7 mouse cellular contexts compared by ENCODE assay signal in genomic region chr10:95501033-95501432, GRCm38 (mm10). TPM values are rescaled to one million over a fixed set of nuclear protein-coding genes. Genes with fewer than 3 reads are reported as not detected.
DNase-seq lines count a peak whose midpoint lies in the region; ATAC-seq and TF ChIP-seq lines count a peak whose summit lies in the region.

No protein-coding gene starts in this region.

- no peak for DNase-seq in spleen, adult 2 months (ENCODE audit: low read depth in 1 of 2, low spot score in 2 of 2)
- no peak for DNase-seq in spleen, postnatal 4 days (ENCODE audit: low spot score in 2 of 2)
- no peak for DNase-seq in right cerebral cortex, postnatal 10 days (ENCODE audit: low spot score in 2 of 2)
- DNase-seq in adrenal gland, adult 8-10 months, result no peak
- DNase-seq in gastrocnemius, postnatal 36 days, result no peak

- no peaks in the 10 kb centered on the region for H3K27me3 ChIP-seq in spleen, adult 2 months (ENCODE audit: control insufficient read depth, insufficient read depth, low read length)
- no peaks in the 10 kb centered on the region for H3K27me3 ChIP-seq in embryonic facial prominence, embryonic 15.5 days
- H3K27me3 ChIP-seq in limb, embryonic 15.5 days, result no peaks in the 10 kb centered on the region

- ATAC-seq in embryonic facial prominence, embryonic 15.5 days (ENCODE audit: insufficient number of reproducible peaks, low FRiP score, low TSS enrichment, low read depth), result no peak
- ATAC-seq in limb, embryonic 15.5 days (ENCODE audit: insufficient number of reproducible peaks, low FRiP score, low TSS enrichment, low read depth), result no peak

- TF ChIP-seq CTCF in spleen, adult 2 months (IDR thresholded peaks at IDR 0.05; ENCODE audit: extremely low read depth, insufficient read depth, insufficient read length, insufficient replicate concordance), result no peak

- H3K27ac ChIP-seq in spleen, adult 2 months (ENCODE audit: insufficient read depth, low read length), result peak overlapping the region; percentile 85; the same call in 1 of the 2 replicates
- H3K27ac ChIP-seq in embryonic facial prominence, embryonic 15.5 days (replicated peaks), result peak overlapping the region; percentile 89
- peak overlapping the region; percentile 88 for H3K27ac ChIP-seq in limb, embryonic 15.5 days

- H3K9me3 ChIP-seq in embryonic facial prominence, embryonic 15.5 days (replicated peaks), result no peaks in the 10 kb centered on the region
- no peaks in the 10 kb centered on the region for H3K9me3 ChIP-seq in limb, embryonic 15.5 days

- H3K9ac ChIP-seq in embryonic facial prominence, embryonic 15.5 days, result peak overlapping the region; percentile 72
- H3K9ac ChIP-seq in limb, embryonic 15.5 days, result peak overlapping the region; percentile 56

- WGBS in spleen, adult 2 months, result under 1% methylated on average over 7 of the region's 7 CpGs
- 2% methylated on average over 7 of the region's 7 CpGs for WGBS in embryonic facial prominence, embryonic 15.5 days
- WGBS in limb, embryonic 15.5 days, result under 1% methylated on average over 7 of the region's 7 CpGs

- TF ChIP-seq POLR2A in spleen, adult 2 months (IDR thresholded peaks at IDR 0.05; ENCODE audit: low read depth, low read length), result no peak

- peak overlapping the region; percentile 96 for H3K4me3 ChIP-seq in spleen, adult 2 months (ENCODE audit: extremely low read depth, insufficient read depth, insufficient read length)
- peak overlapping the region; percentile 91 for H3K4me3 ChIP-seq in embryonic facial prominence, embryonic 15.5 days (replicated peaks)
- H3K4me3 ChIP-seq in limb, embryonic 15.5 days, result peak overlapping the region; percentile 59

- intact Hi-C loops in gastrocnemius, postnatal 36 days (cut with DNase I), result no loop called here

- H3K4me1 ChIP-seq in spleen, adult 2 months (ENCODE audit: control insufficient read depth, insufficient read depth, insufficient read length), result peaks cover 2% of the 10 kb centered on the region; the same call in 1 of the 2 replicates
- peaks cover 6% of the 10 kb centered on the region for H3K4me1 ChIP-seq in embryonic facial prominence, embryonic 15.5 days
- peaks cover 11% of the 10 kb centered on the region for H3K4me1 ChIP-seq in limb, embryonic 15.5 days

- peak overlapping the region; percentile 56 for H3K4me2 ChIP-seq in embryonic facial prominence, embryonic 15.5 days (replicated peaks)
- H3K4me2 ChIP-seq in limb, embryonic 15.5 days, result peak overlapping the region; percentile 55

- H3K36me3 ChIP-seq in spleen, adult 2 months (ENCODE audit: control insufficient read depth, insufficient read depth, low read length), result no peaks in the 10 kb centered on the region; the same call in 1 of the 2 replicates
- H3K36me3 ChIP-seq in embryonic facial prominence, embryonic 15.5 days, result peaks cover 15% of the 10 kb centered on the region
- H3K36me3 ChIP-seq in limb, embryonic 15.5 days, result peaks cover 14% of the 10 kb centered on the region

RNA-seq across cellular contexts. Expression of gene Mrpl42, which starts 0.7 kb away (rescaled TPM):
- 27.3 and 27.8 TPM in 2 replicates for polyA plus RNA-seq in spleen, adult 2 months (2012; rRNA removed)
- 258 and 260 TPM in 2 replicates for polyA plus RNA-seq in embryonic facial prominence, embryonic 15.5 days (2015; fragmentation: Nextera tagmentation; extraction: Ambion mirVana)
- 275 and 277 TPM in 2 replicates for polyA plus RNA-seq in limb, embryonic 15.5 days (2015; fragmentation: Nextera tagmentation; extraction: Ambion mirVana)
- total RNA-seq in adrenal gland, adult 8-10 months (2022), result 10 to 100 TPM; 80.4 to 93.6 (median 88.5) TPM
- 100 to 1,000 TPM; 298 to 322 TPM for total RNA-seq in gastrocnemius, postnatal 36 days (2021)

RNA-seq across cellular contexts. Expression of gene Ube2n, which starts 13.9 kb away (rescaled TPM):
- polyA plus RNA-seq in spleen, adult 2 months (2012; rRNA removed), result 21.5 and 26.4 TPM in 2 replicates
- 292 and 300 TPM in 2 replicates for polyA plus RNA-seq in embryonic facial prominence, embryonic 15.5 days (2015; fragmentation: Nextera tagmentation; extraction: Ambion mirVana)
- 289 TPM in 2 replicates for polyA plus RNA-seq in limb, embryonic 15.5 days (2015; fragmentation: Nextera tagmentation; extraction: Ambion mirVana)
- 100 to 1,000 TPM; 129 to 155 (median 138) TPM for total RNA-seq in adrenal gland, adult 8-10 months (2022)
- 10 to 100 TPM; 60.4 to 65.8 TPM for total RNA-seq in gastrocnemius, postnatal 36 days (2021)

Comparison
In these comparisons a context has a peak if more than half of its experiments do, and no peak if none do; other contexts are left out.
1. RNA of gene Ube2n, which starts 13.9 kb away (polyA plus RNA-seq): 292 to 300 TPM in embryonic facial prominence, embryonic 15.5 days and 289 TPM in limb, embryonic 15.5 days; 21.5 to 26.4 TPM in spleen, adult 2 months; every median in the first group is over 10 times any median in the second.
2. Peak in every context shown above with its lines, with median percentiles within 50 percentile points of each other: H3K27ac ChIP-seq and H3K4me3 ChIP-seq.